Mouse (Mus musculus) kidney, embryonic 14.5 days (tissue): ENCODE measurements around the gene 1700023F06Rik. TPM values are rescaled to one million over a fixed set of nuclear protein-coding genes. Genes with fewer than 3 reads are reported as not detected.
"Not testable (repeated sequence)": the region's sequence is repeated elsewhere in the genome, so short reads cannot be mapped to it uniquely, and the experiment has no call there.

ENCODE experiments used
- ATAC-seq: fragments of 200-750 bp; cut with Nextera tagmentation; 2 replicates; pipeline ENCODE4 v1.8.0; 2017; ENCODE audit warnings: moderate number of reproducible peaks, mild to moderate bottlenecking, moderate TSS enrichment, moderate library complexity; ENCODE audit not compliant: low FRiP score, low TSS enrichment
- H3K27ac ChIP-seq: fragments of 300-500 bp; sonication (generic); 2 replicates; pipeline ENCODE4 v1.5.1; 2014; ENCODE audit warnings: low read depth, mild to moderate bottlenecking, low read length, moderate library complexity, mixed read lengths
- H3K27me3 ChIP-seq: fragments of 300-500 bp; sonication (generic); 2 replicates; pipeline ENCODE4 v1.6.1; 2014; ENCODE audit warnings: mild to moderate bottlenecking, low read length; ENCODE audit not compliant: control insufficient read depth, insufficient read depth
- H3K36me3 ChIP-seq: fragments of 300-500 bp; sonication (generic); 2 replicates; pipeline ENCODE4 v1.6.1; 2014; ENCODE audit warnings: low read length, mixed read lengths; ENCODE audit not compliant: control insufficient read depth, insufficient read depth
- H3K4me1 ChIP-seq: fragments of 300-500 bp; sonication (generic); 2 replicates; pipeline ENCODE4 v1.6.1; 2014; ENCODE audit warnings: low read length, mixed read lengths; ENCODE audit not compliant: control insufficient read depth, insufficient read depth
- H3K4me2 ChIP-seq: fragments of 300-500 bp; sonication (generic); replicated peaks from 2 replicates; pipeline ENCODE4 v1.6.1; 2014; ENCODE audit warnings: low read depth, mild to moderate bottlenecking, low read length
- H3K4me3 ChIP-seq: fragments of 300-500 bp; sonication (generic); 2 replicates; pipeline ENCODE4 v1.5.1; 2014; ENCODE audit warnings: mild to moderate bottlenecking, low read length
- H3K9ac ChIP-seq: fragments of 300-500 bp; sonication (generic); 2 replicates; pipeline ENCODE4 v1.6.1; 2014; ENCODE audit warnings: low read depth, mild to moderate bottlenecking, low read length, moderate library complexity
- H3K9me3 ChIP-seq: fragments of 300-500 bp; sonication (generic); 2 replicates; pipeline ENCODE4 v1.6.1; 2016; ENCODE audit warnings: low read length; ENCODE audit not compliant: control insufficient read depth
- WGBS: fragments of 180-500 bp; shearing (Covaris S2); extraction: QIAGEN DNeasy Blood & Tissue Kit; methylation state at CpG from one replicate; pipeline ENCODE4 v1.1.7; 2014; 5-methylcytosine and 5-hydroxymethylcytosine counted together
- polyA plus RNA-seq: library from polyadenylated mRNA; unstranded; fragments of >200 nt; fragmentation: Nextera tagmentation; extraction: Ambion mirVana; gene quantifications from 2 replicates; pipeline ENCODE4 v1.2.1, GENCODE M21; 2014

1700023F06Rik gene
- polyA plus RNA-seq, 1 experiment from 2014 or later = 0.26 TPM

DNA sequence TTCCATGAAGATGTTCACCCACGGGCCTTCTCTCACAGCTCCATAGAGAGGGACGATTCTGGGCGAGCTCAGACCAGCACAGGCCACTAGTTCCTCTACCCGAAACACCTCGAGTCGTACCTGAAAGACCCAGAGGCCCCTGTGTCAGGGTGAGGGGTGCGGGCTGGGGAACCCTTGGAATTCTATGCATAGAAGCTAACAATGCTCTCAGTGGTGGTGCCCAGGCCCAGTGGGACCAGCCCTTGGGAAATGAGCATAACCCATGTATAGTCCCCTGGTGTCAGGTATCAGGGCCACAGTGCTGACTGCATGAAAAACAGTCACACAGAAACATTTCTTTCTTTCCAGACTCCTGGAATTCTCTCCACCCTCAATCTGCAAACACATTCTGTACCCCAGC is 23.0 kb upstream of the 1700023F06Rik start:
- 90% methylated on average over 7 of the region's 7 CpGs for WGBS
- H3K9ac ChIP-seq = no peak overlapping the region
- H3K27ac ChIP-seq = no peak overlapping the region
- H3K36me3 ChIP-seq = peaks cover 43% of the 10 kb centered on the region
- ATAC-seq = no peak
- H3K27me3 ChIP-seq = no peaks in the 10 kb centered on the region
- no peaks in the 10 kb centered on the region for H3K4me1 ChIP-seq
- 0 out of 2 replicates have a peak, but pooled peaks cover 3% of the 10 kb centered on the region for H3K9me3 ChIP-seq
- no peak overlapping the region for H3K4me2 ChIP-seq
- H3K4me3 ChIP-seq = no peak overlapping the region

GRCm38 (mm10) chr11:103230626-103231025 is 22.3 kb upstream of the 1700023F06Rik start:
- Histone ChIP-seq H3K4me1 (no peaks in the 10 kb centered on the region), H3K9me3 (0 out of 2 replicates have a peak, but pooled peaks cover 3% of the 10 kb centered on the region), H3K27ac (no peak overlapping the region), H3K27me3 (no peaks in the 10 kb centered on the region), H3K4me2 (no peak overlapping the region), H3K36me3 (peaks cover 46% of the 10 kb centered on the region), H3K9ac (no peak overlapping the region), H3K4me3 (no peak overlapping the region)
- no peak for ATAC-seq
- 89% methylated on average over 19 of the region's 19 CpGs for WGBS

GRCm38 (mm10) chr11:103229608-103230007 is 21.2 kb upstream of the 1700023F06Rik start:
- H3K4me2 ChIP-seq = no peak overlapping the region
- H3K9ac ChIP-seq = no peak overlapping the region
- H3K4me1 ChIP-seq = no peaks in the 10 kb centered on the region
- no peak for ATAC-seq
- H3K4me3 ChIP-seq = no peak overlapping the region
- no peak overlapping the region for H3K27ac ChIP-seq
- WGBS = 97% methylated on average over 2 of the region's 2 CpGs
- H3K27me3 ChIP-seq = no peaks in the 10 kb centered on the region
- peaks cover 54% of the 10 kb centered on the region for H3K36me3 ChIP-seq
- 0 out of 2 replicates have a peak, but pooled peaks cover 3% of the 10 kb centered on the region for H3K9me3 ChIP-seq

DNA sequence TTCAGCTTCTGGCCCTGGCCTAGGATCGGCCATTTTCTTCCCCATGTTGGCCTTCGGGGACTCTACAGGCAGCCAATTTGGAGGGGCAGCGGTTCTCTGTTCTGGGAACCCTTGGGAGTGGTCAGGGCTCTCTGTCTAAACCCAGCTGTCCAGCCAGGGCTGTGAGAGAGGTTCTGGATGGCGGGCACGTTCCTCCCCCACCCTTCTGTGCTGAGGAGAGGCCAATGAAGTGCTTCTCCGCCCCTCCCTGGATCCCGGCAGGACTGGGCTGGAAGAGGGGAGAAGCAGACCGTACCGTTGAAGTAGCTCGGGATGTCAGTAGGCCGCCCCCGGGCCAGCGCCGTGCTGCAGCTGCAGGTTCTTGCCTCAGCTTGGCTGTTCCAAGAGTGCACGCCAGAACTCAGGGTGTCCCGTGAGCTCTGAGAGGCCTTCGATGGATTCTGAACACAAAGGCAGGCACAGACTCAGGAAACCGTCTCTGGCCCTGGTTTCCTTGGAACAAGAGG is 15.6 kb upstream of the 1700023F06Rik start:
- no peak overlapping the region for H3K27ac ChIP-seq
- WGBS = 60% methylated on average over 18 of the region's 18 CpGs
- H3K9me3 ChIP-seq = no peaks in the 10 kb centered on the region

DNA sequence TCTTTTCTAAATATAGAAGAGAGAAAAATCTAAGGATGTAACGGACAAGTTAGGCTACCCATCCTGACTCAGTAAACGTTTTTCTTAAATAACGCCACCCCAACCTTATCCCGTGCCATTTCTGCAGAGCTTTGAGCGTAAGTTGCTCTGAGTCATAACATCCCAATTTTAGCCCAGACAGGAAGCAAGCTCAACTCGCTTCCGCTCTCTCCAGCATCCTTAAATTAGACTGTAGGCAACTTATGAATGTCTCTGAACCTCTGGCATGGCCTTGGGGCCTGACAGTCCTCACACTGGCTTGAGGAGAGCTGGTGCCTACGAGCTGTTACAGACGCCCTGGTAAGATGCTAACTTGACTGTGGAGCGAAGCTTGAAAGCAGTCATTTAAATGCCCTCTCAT is 15.1 kb upstream of the 1700023F06Rik start:
- Histone ChIP-seq H3K27me3 (no peaks in the 10 kb centered on the region), H3K4me2 (no peak overlapping the region), H3K4me3 (no peak overlapping the region), H3K9ac (no peak overlapping the region), H3K27ac (no peak overlapping the region), H3K4me1 (0 out of 2 replicates have a peak, but pooled peaks cover 3% of the 10 kb centered on the region), H3K36me3 (peaks cover 61% of the 10 kb centered on the region), H3K9me3 (no peaks in the 10 kb centered on the region)
- no peak for ATAC-seq
- WGBS = 86% methylated on average over 10 of the region's 10 CpGs

More for the DNA sequence above, 15.6 kb upstream of the 1700023F06Rik start:
- Histone ChIP-seq H3K4me3 (no peak overlapping the region), H3K36me3 (peaks cover 64% of the 10 kb centered on the region), H3K9ac (0 out of 2 replicates have a peak overlapping the region, but pooled peaks have one; percentile 18), H3K4me1 (no peaks in the 10 kb centered on the region), H3K27me3 (no peaks in the 10 kb centered on the region), H3K4me2 (no peak overlapping the region)
- no peak for ATAC-seq

DNA sequence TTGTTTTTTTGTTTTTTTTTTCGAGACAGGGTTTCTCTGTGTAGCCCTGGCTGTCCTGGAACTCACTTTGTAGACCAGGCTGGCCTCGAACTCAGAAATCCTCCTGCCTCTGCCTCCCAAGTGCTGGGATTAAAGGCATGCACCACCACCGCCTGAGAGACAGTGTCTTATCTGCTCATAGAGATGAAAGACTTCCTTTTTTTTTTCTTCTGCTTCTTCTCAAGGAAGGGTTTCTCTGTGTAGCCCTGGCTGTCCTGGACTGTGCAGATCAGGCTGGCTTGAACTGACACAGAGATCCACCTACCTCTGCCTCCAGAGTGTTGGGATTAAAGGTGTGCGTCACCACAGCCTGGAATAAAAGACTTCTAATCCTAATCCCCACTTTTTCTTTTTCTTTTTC is 14.4 kb upstream of the 1700023F06Rik start:
- H3K36me3 ChIP-seq = peaks cover 60% of the 10 kb centered on the region

GRCm38 (mm10) chr11:103221437-103221836 is 13.1 kb upstream of the 1700023F06Rik start:
- Histone ChIP-seq H3K27ac (no peak overlapping the region), H3K27me3 (no peaks in the 10 kb centered on the region), H3K9ac (no peak overlapping the region), H3K9me3 (no peaks in the 10 kb centered on the region), H3K4me3 (no peak overlapping the region), H3K4me2 (no peak overlapping the region), H3K36me3 (peaks cover 48% of the 10 kb centered on the region), H3K4me1 (peaks cover 6% of the 10 kb centered on the region; the same call in 1 of the 2 replicates)
- WGBS = 90% methylated on average over 6 of the region's 6 CpGs
- no peak for ATAC-seq

More for the DNA sequence above, 14.4 kb upstream of the 1700023F06Rik start:
- not testable (repeated sequence) for H3K27me3 ChIP-seq, H3K9me3 ChIP-seq, H3K27ac ChIP-seq, H3K9ac ChIP-seq, H3K4me3 ChIP-seq, H3K4me1 ChIP-seq, ATAC-seq, H3K4me2 ChIP-seq
- 81% methylated on average over 4 of the region's 4 CpGs for WGBS

GRCm38 (mm10) chr11:103219995-103220394 is 11.6 kb upstream of the 1700023F06Rik start:
- Histone ChIP-seq H3K4me1 (peaks cover 6% of the 10 kb centered on the region; the same call in 1 of the 2 replicates), H3K9me3 (no peaks in the 10 kb centered on the region), H3K36me3 (peaks cover 37% of the 10 kb centered on the region), H3K27ac (no peak overlapping the region), H3K27me3 (no peaks in the 10 kb centered on the region), H3K9ac (no peak overlapping the region), H3K4me3 (no peak overlapping the region), H3K4me2 (no peak overlapping the region)
- ATAC-seq = no peak
- 89% methylated on average over 4 of the region's 4 CpGs for WGBS

GRCm38 (mm10) chr11:103219259-103219658 is 10.9 kb upstream of the 1700023F06Rik start:
- ATAC-seq = no peak
- H3K4me1 ChIP-seq = peaks cover 6% of the 10 kb centered on the region; the same call in 1 of the 2 replicates
- H3K4me2 ChIP-seq = no peak overlapping the region
- 88% methylated on average over 5 of the region's 5 CpGs for WGBS
- no peaks in the 10 kb centered on the region for H3K27me3 ChIP-seq
- H3K4me3 ChIP-seq = no peak overlapping the region
- no peak overlapping the region for H3K9ac ChIP-seq
- no peaks in the 10 kb centered on the region for H3K9me3 ChIP-seq
- no peak overlapping the region for H3K27ac ChIP-seq
- H3K36me3 ChIP-seq = peaks cover 30% of the 10 kb centered on the region
